ENCODE assay signal across 8 mouse cellular contexts in genomic region chr9:121477305-121477911, GRCm38 (mm10). TPM values are rescaled to one million over a fixed set of nuclear protein-coding genes. Genes with fewer than 3 reads are reported as not detected.
DNase-seq lines count a peak whose midpoint lies in the region; TF ChIP-seq lines count a peak whose summit lies in the region.

No protein-coding gene starts in this region.

- H3K27me3 ChIP-seq in midbrain, embryonic 10.5 days (ENCODE audit: low read depth, poor library complexity, severe bottlenecking): no peaks in the 10 kb centered on the region
- H3K27me3 ChIP-seq in small intestine, adult 2 months (ENCODE audit: control insufficient read depth, insufficient read depth, low read length): no peaks in the 10 kb centered on the region

- WGBS in midbrain, embryonic 10.5 days: 17% methylated on average over 15 of the region's 15 CpGs
- 10% methylated on average over 15 of the region's 15 CpGs for WGBS in small intestine, adult 2 months

- peaks cover 3% of the 10 kb centered on the region; the same call in 1 of the 2 replicates for H3K4me1 ChIP-seq in midbrain, embryonic 10.5 days
- peaks cover 3% of the 10 kb centered on the region for H3K4me1 ChIP-seq in small intestine, adult 2 months (ENCODE audit: control insufficient read depth, insufficient read depth, insufficient read length, low read length)

- H3K27ac ChIP-seq in midbrain, embryonic 10.5 days (replicated peaks): peak overlapping the region; percentile 35; the same call in 1 of the 2 replicates
- H3K27ac ChIP-seq in small intestine, adult 2 months (ENCODE audit: insufficient read depth, low read depth, low read length): no peak overlapping the region

- peaks cover 28% of the 10 kb centered on the region for H3K36me3 ChIP-seq in midbrain, embryonic 10.5 days
- H3K36me3 ChIP-seq in small intestine, adult 2 months (ENCODE audit: control insufficient read depth, insufficient read depth, low read length): peaks cover 20% of the 10 kb centered on the region

- peak; percentile 87 for TF ChIP-seq CTCF in small intestine, adult 2 months (IDR thresholded peaks at IDR 0.05; ENCODE audit: extremely low read depth, insufficient read length, insufficient replicate concordance, low read depth, low read length)

- H3K4me3 ChIP-seq in midbrain, embryonic 10.5 days: no peak overlapping the region
- no peak overlapping the region for H3K4me3 ChIP-seq in small intestine, adult 2 months (ENCODE audit: low read depth, low read length)

- H3K9me3 ChIP-seq in midbrain, embryonic 10.5 days (replicated peaks): no peaks in the 10 kb centered on the region

- no peak for TF ChIP-seq POLR2A in small intestine, adult 2 months (IDR thresholded peaks at IDR 0.05; ENCODE audit: low read depth, low read length)

- intact Hi-C loops in left cerebral cortex, postnatal 25 days (cut with DNase I): loop anchor here (5.0 kb wide), 2 partner anchors 200 to 230 kb away; no protein-coding TSS in a partner anchor

- peak; percentile 79 to 80 for DNase-seq in left cerebral cortex, adult 18-20 months (ENCODE audit: low spot score in 2 of 2)
- no peak for DNase-seq in left cerebral cortex, adult 11 months (ENCODE audit: low spot score)
- DNase-seq in cerebellum, postnatal 14 days: peak; percentile 92 to 94
- DNase-seq in gastrocnemius, adult 18-20 months (ENCODE audit: low spot score): peak; percentile 65
- DNase-seq in hindlimb bud, embryonic 11.5 days (ENCODE audit: extremely low spot score, low read depth, low spot score): peak; percentile 54
- DNase-seq in left cerebral cortex, postnatal 25 days (ENCODE audit: low spot score in 2 of 2): peak; percentile 73 to 78
- DNase-seq in midbrain, embryonic 10.5 days (ENCODE audit: low spot score): peak; percentile 76

RNA-seq across cellular contexts. Expression of gene Cck, which starts 18.1 kb away (rescaled TPM):
- total RNA-seq in left cerebral cortex, adult 18-20 months (2021): 100 to 1,000 TPM; 710 to 834 TPM
- total RNA-seq in gastrocnemius, adult 18-20 months (2021): not detected
- total RNA-seq in left cerebral cortex, postnatal 25 days (2021): 100 to 1,000 TPM; 670 to 812 TPM
- 6.0 and 7.2 TPM in 2 replicates for polyA plus RNA-seq in midbrain, embryonic 10.5 days (2016; fragmentation: Nextera tagmentation; extraction: Ambion mirVana)
- polyA plus RNA-seq in small intestine, adult 2 months (2012; rRNA removed): 168 and 248 TPM in 2 replicates

Comparison
In these comparisons a context has a peak if more than half of its experiments do, and no peak if none do; other contexts are left out.
1. RNA of gene Cck, which starts 18.1 kb away (total RNA-seq): 710 to 834 TPM in left cerebral cortex, adult 18-20 months and 670 to 812 TPM in left cerebral cortex, postnatal 25 days; not detected in gastrocnemius, adult 18-20 months; every median in the first group is over 100 times any median in the second.